Mouse (Mus musculus) brain, embryonic 14.5 days (tissue): ENCODE measurements around the gene Naa15.

Source experiments
- CTCF ChIP-seq: fragments of 200-500 bp; IDR thresholded peaks from 2 replicates; pipeline ENCODE4 v1.5.1; 2012; ENCODE audit warnings: inconsistent platforms, mild to moderate bottlenecking, moderate library complexity, borderline replicate concordance; ENCODE audit not compliant: insufficient read depth, insufficient read length; ENCODE audit errors: extremely low read depth
- POLR2A ChIP-seq: fragments of 200-500 bp; IDR thresholded peaks from 2 replicates; pipeline ENCODE4 v1.6.1; 2012; ENCODE audit warnings: mild to moderate bottlenecking, inconsistent platforms, borderline replicate concordance; ENCODE audit not compliant: poor library complexity, insufficient read depth, insufficient read length, severe bottlenecking; ENCODE audit errors: extremely low read depth

DNA sequence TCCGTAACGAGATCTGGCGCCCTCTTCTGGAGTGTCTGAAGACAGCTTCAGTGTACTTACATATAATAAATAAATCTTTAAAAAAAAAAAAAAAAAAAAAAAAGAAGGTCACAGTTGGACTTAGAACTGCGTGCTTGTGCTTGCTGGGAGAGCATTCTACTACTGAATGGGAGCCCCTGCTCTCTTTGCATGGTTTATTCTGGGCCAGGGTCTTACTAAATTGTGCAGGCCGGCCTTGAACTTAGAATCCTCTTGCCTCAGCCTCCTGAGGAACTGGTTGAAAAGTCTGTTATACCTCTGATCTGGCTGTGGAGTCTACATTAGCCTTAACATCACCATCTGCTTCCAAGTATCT is 34.3 kb upstream of the Naa15 start:
- TF ChIP-seq POLR2A (no peak), CTCF (no peak)
